In the genomic region with DNA sequence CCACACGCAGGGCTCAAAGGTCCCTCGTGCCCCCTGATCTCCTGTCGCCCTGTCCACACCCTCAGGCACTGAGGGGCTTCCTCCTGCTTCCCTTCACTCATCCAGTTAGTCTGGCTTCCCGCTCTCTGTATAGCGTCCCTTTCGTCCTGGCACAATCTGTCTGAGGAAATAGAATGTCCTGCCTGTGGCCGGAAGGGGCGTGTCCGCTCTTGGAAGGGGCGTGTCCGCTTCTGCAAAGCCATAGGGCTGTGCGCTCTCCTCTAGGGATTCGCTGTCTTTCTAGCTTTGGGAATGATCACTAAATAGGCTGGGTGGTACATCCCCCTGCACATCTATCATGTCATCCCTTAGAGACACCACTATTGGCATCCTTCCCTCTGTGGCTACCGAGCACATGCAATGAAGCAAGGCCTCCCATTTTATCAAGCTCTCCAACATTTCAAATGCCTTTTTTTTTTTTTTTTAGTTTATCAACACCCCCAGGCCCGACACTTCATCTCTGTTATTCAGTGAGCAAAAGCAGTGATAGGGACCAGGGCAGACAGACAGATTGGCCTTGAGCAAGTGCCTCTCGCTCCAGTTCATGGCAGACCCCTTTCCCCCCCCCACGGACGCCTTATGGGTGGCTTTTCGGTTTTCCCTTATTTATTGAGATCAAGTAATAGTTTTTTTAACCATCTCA, we compare ENCODE assay signal across 8 mouse cellular contexts. TPM values are rescaled to one million over a fixed set of nuclear protein-coding genes. Genes with fewer than 3 reads are reported as not detected.
A peak's percentile ranks its signal among the peaks of the same experiment; 100 is the strongest.
DNase-seq lines count a peak whose midpoint lies in the region; ATAC-seq and TF ChIP-seq lines count a peak whose summit lies in the region.

No protein-coding gene starts in this region.

- DNase-seq in adrenal gland, postnatal 36 days = peak; percentile 5 to 24
- DNase-seq in adrenal gland, adult 8-10 months = no peak
- DNase-seq in B cell, adult 2 months = peak; percentile 7 to 15
- DNase-seq in stomach, postnatal 0 days (ENCODE audit: low spot score) = peak; percentile 65
- DNase-seq in urinary bladder, postnatal 25 days (ENCODE audit: low spot score) = no peak
- no peak for DNase-seq in urinary bladder, postnatal 10 days (ENCODE audit: low spot score)

- H3K9me3 ChIP-seq in liver, embryonic 15.5 days (replicated peaks) = no peaks in the 10 kb centered on the region
- H3K9me3 ChIP-seq in stomach, postnatal 0 days (ENCODE audit: control insufficient read depth, low read length) = no peaks in the 10 kb centered on the region

- 24% methylated on average over 19 of the region's 19 CpGs for WGBS in liver, embryonic 15.5 days (ENCODE audit: insufficient replicate concordance)
- WGBS in stomach, postnatal 0 days = 51% methylated on average over 19 of the region's 19 CpGs

- peak; percentile 94 for ATAC-seq in granulocyte monocyte progenitor cell, adult 5-6 weeks (replicated peaks; ENCODE audit: poor library complexity, severe bottlenecking)
- no peak for ATAC-seq in liver, embryonic 15.5 days (ENCODE audit: insufficient read depth)
- peak; percentile 55; the same call in 1 of the 2 replicates for ATAC-seq in stomach, postnatal 0 days (ENCODE audit: low FRiP score, low TSS enrichment)

- TF ChIP-seq CTCF in stomach, postnatal 0 days (IDR thresholded peaks at IDR 0.05; ENCODE audit: low read depth) = no peak

- TF ChIP-seq EP300 in stomach, postnatal 0 days (optimal IDR thresholded peaks at IDR 0.05) = no peak

- H3K36me3 ChIP-seq in liver, embryonic 15.5 days (replicated peaks) = no peaks in the 10 kb centered on the region
- no peaks in the 10 kb centered on the region for H3K36me3 ChIP-seq in stomach, postnatal 0 days (ENCODE audit: control insufficient read depth, insufficient read depth, low read length)

- H3K4me1 ChIP-seq in liver, embryonic 15.5 days (replicated peaks) = peaks cover 26% of the 10 kb centered on the region
- H3K4me1 ChIP-seq in stomach, postnatal 0 days (replicated peaks; ENCODE audit: control insufficient read depth, insufficient read depth) = no peaks in the 10 kb centered on the region; the same call in 1 of the 2 replicates

- H3K4me3 ChIP-seq in liver, embryonic 15.5 days (replicated peaks) = peak overlapping the region; percentile 30
- H3K4me3 ChIP-seq in stomach, postnatal 0 days (ENCODE audit: low read depth, low read length) = no peak overlapping the region

- peaks cover 3% of the 10 kb centered on the region; the same call in 1 of the 2 replicates for H3K27me3 ChIP-seq in liver, embryonic 15.5 days
- H3K27me3 ChIP-seq in stomach, postnatal 0 days (ENCODE audit: control insufficient read depth, insufficient read depth, low read length) = no peaks in the 10 kb centered on the region

- no peak overlapping the region for H3K27ac ChIP-seq in liver, embryonic 15.5 days (replicated peaks)
- H3K27ac ChIP-seq in stomach, postnatal 0 days (replicated peaks) = no peak overlapping the region

- peak overlapping the region; percentile 56 for H3K4me2 ChIP-seq in liver, embryonic 15.5 days
- no peak overlapping the region; the same call in 1 of the 2 replicates for H3K4me2 ChIP-seq in stomach, postnatal 0 days (replicated peaks; ENCODE audit: low read depth)

- no peak overlapping the region for H3K9ac ChIP-seq in liver, embryonic 15.5 days
- no peak overlapping the region for H3K9ac ChIP-seq in stomach, postnatal 0 days (ENCODE audit: low read length)

RNA-seq across cellular contexts. Expression of a gene that starts 13.6 kb away (rescaled TPM):
- total RNA-seq in adrenal gland, postnatal 36 days (2021) = under 1 TPM in 1 of 2 experiments, not detected in 1; 0.26 TPM
- under 1 TPM in 3 of 4 experiments, not detected in 1; 0.10 to 0.43 (median 0.13) TPM for total RNA-seq in adrenal gland, adult 8-10 months (2022)
- total RNA-seq in granulocyte monocyte progenitor cell, adult 5-6 weeks (2014; fragmentation: Nextera tagmentation) = not detected in 2 replicates
- total RNA-seq in granulocyte monocyte progenitor cell, adult 5-6 weeks (2017) = not detected in 2 replicates
- polyA plus RNA-seq in liver, embryonic 15.5 days (2015; fragmentation: Nextera tagmentation; extraction: Ambion mirVana) = not detected in 2 replicates
- polyA plus RNA-seq in stomach, postnatal 0 days (2015; fragmentation: Nextera tagmentation; extraction: Ambion mirVana) = 3.4 and 4.7 TPM in 2 replicates

Comparison
In these comparisons a context has a peak if more than half of its experiments do, and no peak if none do; other contexts are left out.
1. DNase-seq: peak in adrenal gland, postnatal 36 days (2 of 2), B cell, adult 2 months (2 of 2) and stomach, postnatal 0 days (single experiment); none in adrenal gland, adult 8-10 months (single experiment), urinary bladder, postnatal 25 days (single experiment) and urinary bladder, postnatal 10 days (single experiment).